Mouse (Mus musculus) layer of hippocampus, postnatal 10 days (tissue): Measurements from ENCODE around the gene Mars. TPM values are rescaled to one million over a fixed set of nuclear protein-coding genes. Genes with fewer than 3 reads are reported as not detected.
A peak's percentile ranks its signal among the peaks of the same experiment; 100 is the strongest.

Experiments
- DNase-seq, 2 experiments: peaks; one replicate each; pipeline ENCODE4 v3.0.0; 2021; ENCODE audit warnings: low spot score in 2 of 2
- total RNA-seq, 2 experiments: library from RNA; stranded (reverse); gene quantifications; 2 replicates each; pipeline ENCODE4 v1.2.3; 2021

Mars gene
- total RNA-seq, 2 experiments from 2014 or later: 53.9 to 57.7 TPM

- DNase-seq: no peak
Observed at GRCm38 (mm10) chr10:127288328-127288799, 23.2 kb downstream of the Mars start.

- no peak for DNase-seq
Observed at GRCm38 (mm10) chr10:127287936-127288293, 23.7 kb downstream of the Mars start.

GRCm38 (mm10) chr10:127287271-127287935 lies 24.2 kb downstream of the Mars start:
- no peak for DNase-seq

- no peak for DNase-seq
Observed at GRCm38 (mm10) chr10:127286730-127287129, 24.9 kb downstream of the Mars start.

- DNase-seq: no peak
Observed at GRCm38 (mm10) chr10:127286194-127286593, 25.4 kb downstream of the Mars start.

- DNase-seq: no peak
Observed at GRCm38 (mm10) chr10:127285644-127286043, 25.9 kb downstream of the Mars start.

GRCm38 (mm10) chr10:127284724-127285500 lies 26.7 kb downstream of the Mars start:
- DNase-seq: no peak

- no peak for DNase-seq
Observed at GRCm38 (mm10) chr10:127284105-127284622, 27.4 kb downstream of the Mars start.

GRCm38 (mm10) chr10:127282620-127283215 lies 28.9 kb downstream of the Mars start:
- no peak for DNase-seq

- DNase-seq: no peak
Observed at GRCm38 (mm10) chr10:127281316-127281715, 30.3 kb downstream of the Mars start.

- no peak for DNase-seq
Observed at GRCm38 (mm10) chr10:127279730-127280129, 31.9 kb downstream of the Mars start.

- DNase-seq: no peak
Observed at GRCm38 (mm10) chr10:127274261-127275022, 37.1 kb downstream of the Mars start.

GRCm38 (mm10) chr10:127272371-127272770 lies 39.2 kb downstream of the Mars start:
- DNase-seq: no peak

- no peak for DNase-seq
Observed at GRCm38 (mm10) chr10:127269884-127270283, 41.7 kb downstream of the Mars start.

GRCm38 (mm10) chr10:127269036-127269435 lies 42.5 kb downstream of the Mars start:
- no peak for DNase-seq

- no peak for DNase-seq
Observed at GRCm38 (mm10) chr10:127268401-127268800, 43.2 kb downstream of the Mars start.

- DNase-seq: no peak
Observed at GRCm38 (mm10) chr10:127267318-127267717, 44.3 kb downstream of the Mars start.

- DNase-seq: peak; percentile 92 to 95
Observed at GRCm38 (mm10) chr10:127266112-127267091, 45.2 kb downstream of the Mars start, which contains the start of gene Dctn2. TSS of gene Dctn2 (plus strand) at chr10:127266368.

GRCm38 (mm10) chr10:127265727-127266111 lies 45.9 kb downstream of the Mars start:
- no peak for DNase-seq

GRCm38 (mm10) chr10:127264971-127265370 lies 46.6 kb downstream of the Mars start:
- DNase-seq: no peak
